Comparison of ENCODE assay signal across 12 mouse cellular contexts in genomic region chr13:94490684-94491083, GRCm38 (mm10).
"Had no signal": no experiment of that assay in that cellular context is flagged by ENCODE, and none has a peak within 500 bp of the region (broad histone marks: within the 10 kb centered on the region; RNA-seq: fewer than 3 reads in every experiment).

No protein-coding gene starts in this region.

- H3K4me1 ChIP-seq: limb, embryonic 13.5 days; neural tube, embryonic 12.5 days had no signal

- H3K27me3 ChIP-seq: limb, embryonic 13.5 days; neural tube, embryonic 12.5 days had no signal

- H3K27ac ChIP-seq: kidney, postnatal 0 days; limb, embryonic 13.5 days; liver, embryonic 14.5 days; neural tube, embryonic 12.5 days had no signal

- H3K9ac ChIP-seq: limb, embryonic 13.5 days; liver, embryonic 14.5 days; neural tube, embryonic 12.5 days had no signal

- H3K4me3 ChIP-seq: limb, embryonic 13.5 days; myocyte; neural tube, embryonic 12.5 days had no signal

- DNase-seq: kidney, adult 11 months; kidney, adult 9 months; kidney, postnatal 36 days; left cerebral cortex, postnatal 4 days; lung, adult 18-20 months; retina, postnatal 1 day; right cerebral cortex, postnatal 14 days had no signal

- H3K4me2 ChIP-seq: limb, embryonic 13.5 days; neural tube, embryonic 12.5 days had no signal

- H3K9me3 ChIP-seq: limb, embryonic 13.5 days; neural tube, embryonic 12.5 days had no signal
